Mouse (Mus musculus) layer of hippocampus, adult 9-11 months (tissue): ENCODE data around the gene Abhd16a.

Source experiments
- DNase-seq: peaks from one replicate; pipeline ENCODE4 v3.0.0; 2022

Abhd16a gene

GRCm38 (mm10) chr17:35060737-35061297 is 28.2 kb upstream of the Abhd16a start:
- DNase-seq, result no peak

GRCm38 (mm10) chr17:35061299-35061698 is 27.8 kb upstream of the Abhd16a start:
- DNase-seq, result no peak

GRCm38 (mm10) chr17:35063466-35063865 is 25.6 kb upstream of the Abhd16a start:
- DNase-seq, result no peak

DNA sequence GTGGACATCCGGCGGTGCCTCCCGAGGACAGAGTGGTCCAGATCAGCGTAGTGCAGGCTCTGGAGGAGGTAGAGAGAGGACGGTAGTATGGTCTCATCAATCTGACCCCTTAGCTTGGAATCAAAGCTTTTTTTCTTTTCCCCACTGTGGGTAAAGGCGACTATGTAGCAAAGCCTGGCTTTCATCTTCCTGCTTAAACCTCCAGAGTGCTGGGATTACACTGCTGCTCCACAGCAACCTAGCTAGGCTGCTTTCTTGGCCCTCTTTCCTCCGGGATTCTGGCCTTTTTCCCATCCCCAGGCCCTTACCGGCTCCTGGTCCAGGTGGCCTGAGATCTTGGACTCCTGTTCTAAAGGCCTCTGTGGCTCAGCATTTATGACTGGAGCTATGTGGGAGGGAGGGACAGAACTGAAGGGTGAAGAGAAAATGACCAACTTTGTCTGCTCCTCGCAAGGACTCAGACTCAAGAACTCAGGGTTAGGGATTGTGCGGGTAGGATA is 24.6 kb upstream of the Abhd16a start:
- DNase-seq, result no peak

- DNase-seq, result no peak
These were observed 23.8 kb upstream of the Abhd16a start, which contains the start of gene Ly6g6c for GRCm38 (mm10) chr17:35064951-35065947. Ly6g6c (plus strand) TSS chr17:35065388.

- no peak for DNase-seq
These were observed 23.0 kb upstream of the Abhd16a start, which contains the start of gene Mpig6b for GRCm38 (mm10) chr17:35066084-35066483. Mpig6b (minus strand) TSS chr17:35066184.

- no peak for DNase-seq
These were observed 20.7 kb upstream of the Abhd16a start for GRCm38 (mm10) chr17:35068213-35068914.

DNA sequence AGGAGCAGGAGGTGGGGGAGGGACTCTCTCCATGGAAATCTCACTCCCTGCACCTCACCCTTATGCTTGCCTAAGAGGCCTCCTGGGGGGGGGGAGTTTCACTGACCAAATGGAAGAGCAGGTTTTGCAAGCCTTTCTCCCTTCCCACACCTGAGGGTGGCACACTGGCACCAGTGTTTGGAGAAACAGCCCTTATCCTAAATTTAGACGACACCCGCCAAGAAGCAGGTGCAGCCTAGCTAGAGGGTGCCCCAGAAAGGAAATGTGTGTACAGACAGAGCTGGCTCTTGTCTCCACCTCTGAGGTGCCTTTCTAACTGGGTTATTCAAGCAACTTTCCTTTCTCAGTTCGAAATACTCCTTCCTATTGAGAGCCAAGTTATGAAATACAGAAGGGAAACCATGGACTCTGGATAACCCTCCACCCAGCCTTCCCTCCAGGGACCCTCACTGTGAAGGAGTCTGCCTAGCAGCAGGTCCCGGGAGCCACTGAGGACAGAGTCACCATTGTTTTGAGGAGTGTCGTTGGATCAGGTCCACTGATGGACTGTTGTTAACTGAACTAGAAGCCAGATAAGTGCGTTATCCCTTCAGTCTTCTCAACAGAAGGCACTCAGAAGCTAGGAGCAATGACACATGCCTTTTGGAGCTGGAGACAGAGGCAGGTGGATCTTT is 18.4 kb upstream of the Abhd16a start:
- no peak for DNase-seq

DNA sequence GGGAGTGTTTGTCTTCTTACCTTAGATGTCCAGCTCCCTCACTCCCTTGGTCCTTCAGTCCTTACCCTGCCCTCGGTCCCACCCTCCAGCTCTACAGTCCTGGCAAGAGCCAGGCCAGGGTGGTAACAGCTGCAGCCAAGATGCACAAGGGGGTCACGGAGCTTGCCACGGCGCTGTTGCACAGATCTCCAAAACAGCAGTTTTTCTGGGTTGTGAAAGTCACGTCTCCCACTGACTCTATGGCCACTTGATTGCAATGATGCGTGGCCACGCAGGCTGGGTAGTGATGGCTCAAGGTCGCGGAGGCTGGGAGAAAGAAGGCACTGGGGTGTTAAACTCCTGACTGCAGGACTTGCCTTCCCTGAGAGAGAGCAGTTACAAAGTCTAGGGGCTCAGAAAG is 17.6 kb upstream of the Abhd16a start:
- no peak for DNase-seq

DNA sequence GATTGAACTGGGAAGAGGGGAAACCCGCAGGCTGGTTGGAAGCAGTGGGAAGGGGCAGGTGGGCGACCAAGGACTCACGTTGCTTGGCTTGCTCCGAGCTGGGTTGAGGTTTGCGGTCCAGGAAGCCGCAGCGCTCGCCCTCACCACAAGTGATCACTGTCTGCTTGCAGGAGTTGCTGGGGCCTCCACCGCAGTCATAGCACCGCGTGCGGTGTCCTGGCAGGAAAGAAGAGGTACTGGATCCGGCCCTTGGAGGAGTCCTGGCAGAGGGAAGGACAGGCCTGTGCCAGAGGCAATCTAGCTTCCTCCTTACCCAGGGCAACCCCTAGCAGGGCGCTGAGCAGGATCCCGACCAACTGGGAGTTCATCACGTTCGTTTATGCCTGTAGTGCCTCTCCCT is 15.0 kb upstream of the Abhd16a start:
- no peak for DNase-seq

- DNase-seq, result no peak
These were observed 12.4 kb upstream of the Abhd16a start, which contains the start of gene Ly6g6e for GRCm38 (mm10) chr17:35076507-35077176. Ly6g6e (plus strand) TSS chr17:35076902.

GRCm38 (mm10) chr17:35077285-35077684 is 11.8 kb upstream of the Abhd16a start:
- no peak for DNase-seq

- peak; percentile 56 for DNase-seq
These were observed 11.3 kb upstream of the Abhd16a start, which contains the start of gene Ly6g6d for GRCm38 (mm10) chr17:35077786-35078233. Ly6g6d (minus strand) TSS chr17:35078065.

GRCm38 (mm10) chr17:35079778-35080177 is 9.3 kb upstream of the Abhd16a start:
- no peak for DNase-seq

GRCm38 (mm10) chr17:35080248-35080647 is 8.8 kb upstream of the Abhd16a start:
- DNase-seq, result no peak

- no peak for DNase-seq
These were observed 8.4 kb upstream of the Abhd16a start for GRCm38 (mm10) chr17:35080710-35081109.

DNA sequence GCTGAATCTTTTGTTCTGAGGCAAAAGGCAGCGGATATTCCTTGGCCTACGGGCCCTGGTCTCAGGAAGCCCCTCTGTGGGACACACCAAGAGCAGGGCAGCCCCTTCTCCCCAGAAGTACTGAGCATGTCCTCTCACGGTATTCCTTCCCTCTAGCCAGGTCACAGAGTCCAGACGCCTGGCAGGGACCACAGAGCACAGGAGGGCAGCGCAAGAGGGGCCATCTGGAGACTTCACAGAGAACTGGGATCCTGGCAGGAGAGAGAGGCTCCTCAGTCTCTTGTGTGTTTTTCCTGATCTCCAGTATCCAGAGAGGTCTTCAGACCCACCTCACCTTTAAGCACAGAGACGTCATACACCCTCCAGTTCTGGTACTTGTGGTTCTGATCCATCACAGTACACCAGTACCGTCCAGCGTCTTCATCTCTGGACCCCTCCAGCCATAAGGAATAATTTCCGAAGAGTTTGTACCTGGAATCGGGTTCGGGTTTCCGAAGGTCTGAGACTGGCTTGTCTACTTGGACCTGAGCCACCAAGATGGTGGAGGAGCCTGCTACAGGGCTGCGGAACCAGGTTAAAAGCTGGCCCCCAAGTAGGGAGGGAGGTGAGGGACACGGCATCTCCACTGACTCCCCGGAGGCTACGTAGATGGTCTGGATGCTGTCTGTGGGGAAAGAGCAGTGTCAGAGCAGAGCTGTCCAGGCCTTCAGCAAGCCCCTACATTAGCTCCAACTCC is 6.1 kb upstream of the Abhd16a start:
- no peak for DNase-seq

- DNase-seq, result no peak
These were observed 5.0 kb upstream of the Abhd16a start for GRCm38 (mm10) chr17:35083929-35084497.

GRCm38 (mm10) chr17:35085208-35085865 is 3.7 kb upstream of the Abhd16a start, which contains the start of gene Ly6g6f:
Ly6g6f (minus strand) TSS chr17:35085610.
- DNase-seq, result no peak

DNA sequence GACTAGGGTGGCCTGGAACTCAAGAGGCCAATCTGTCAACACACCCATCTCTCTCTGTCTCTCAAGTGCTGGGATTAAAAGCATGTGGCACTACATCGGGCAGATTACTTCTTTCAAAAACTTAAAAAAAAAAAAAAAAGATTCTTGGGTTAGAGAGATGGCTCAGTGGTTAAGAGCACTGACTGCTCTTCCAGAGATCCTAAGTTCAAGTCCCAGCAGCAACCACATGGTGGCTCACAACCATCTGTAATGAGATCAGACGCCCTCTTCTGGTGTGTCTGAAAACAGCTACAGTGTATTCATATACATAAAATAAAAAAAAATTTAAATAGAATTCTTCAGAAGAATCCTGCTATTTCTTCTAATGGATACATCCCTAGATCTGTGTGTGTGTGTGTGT is 912 bp upstream of the Abhd16a start:
- no peak for DNase-seq
